ENCODE assay signal across 9 mouse cellular contexts in the genomic region with DNA sequence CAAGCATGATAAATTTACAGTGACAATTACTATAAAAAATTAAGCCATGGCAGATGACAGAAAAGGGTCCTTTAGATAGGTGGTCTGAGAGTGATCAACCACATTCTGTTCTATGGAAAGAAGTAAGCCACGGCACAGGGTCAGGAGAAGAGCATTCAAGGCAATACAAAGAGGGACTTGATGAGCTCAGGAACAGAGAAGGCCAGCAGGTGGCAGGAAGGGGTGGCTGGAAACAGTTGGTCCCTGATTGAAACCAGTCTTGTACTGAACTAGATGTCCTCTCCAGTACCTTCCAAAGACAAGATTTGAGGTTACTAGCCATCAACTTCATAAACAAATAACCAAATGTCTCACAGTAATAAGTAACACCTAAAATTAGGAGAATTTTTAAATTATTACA. TPM values are rescaled to one million over a fixed set of nuclear protein-coding genes. Genes with fewer than 3 reads are reported as not detected.
DNase-seq lines count a peak whose midpoint lies in the region; ATAC-seq lines count a peak whose summit lies in the region.
"Had no signal": no experiment of that assay in that cellular context is flagged by ENCODE, and none has a peak within 500 bp of the region (broad histone marks: within the 10 kb centered on the region; RNA-seq: fewer than 3 reads in every experiment).

No protein-coding gene starts in this region.

- no peak for ATAC-seq in forebrain, embryonic 11.5 days (replicated peaks; ENCODE audit: low FRiP score)
- no peak for ATAC-seq in inflammation-experienced regulatory T-cells, adult 6 months

- H3K4me1 ChIP-seq in forebrain, embryonic 11.5 days (replicated peaks; ENCODE audit: control insufficient read depth, insufficient read depth, low read length): no peaks in the 10 kb centered on the region

- no peak overlapping the region for H3K4me3 ChIP-seq in forebrain, embryonic 11.5 days (ENCODE audit: low read depth, low read length)

- H3K9me3 ChIP-seq in forebrain, embryonic 11.5 days (ENCODE audit: control insufficient read depth, low read length): no peaks in the 10 kb centered on the region

- no peak overlapping the region for H3K4me2 ChIP-seq in forebrain, embryonic 11.5 days (ENCODE audit: low read depth, low read length, severe bottlenecking)

- no peak overlapping the region for H3K27ac ChIP-seq in forebrain, embryonic 11.5 days (ENCODE audit: low read depth, low read length)

- WGBS in forebrain, embryonic 11.5 days: 52% methylated on average over 1 of the region's 1 CpGs

- no peaks in the 10 kb centered on the region for H3K36me3 ChIP-seq in forebrain, embryonic 11.5 days (ENCODE audit: control insufficient read depth, insufficient read depth, low read length)

- H3K9ac ChIP-seq in forebrain, embryonic 11.5 days (ENCODE audit: low read length): no peak overlapping the region

- H3K27me3 ChIP-seq in forebrain, embryonic 11.5 days (ENCODE audit: control insufficient read depth, insufficient read depth, low read length): peaks cover 4% of the 10 kb centered on the region; the same call in 1 of the 2 replicates

- DNase-seq in gastrocnemius, postnatal 10 days: peak; percentile 3
- no peak for DNase-seq in gastrocnemius, postnatal 4 days (ENCODE audit: low spot score in 2 of 2)
- peak; percentile 10 for DNase-seq in A20 (ENCODE audit: low read depth, low spot score)
- peak; percentile 21 for DNase-seq in adrenal gland, postnatal 25 days
- peak; percentile 30 to 42 for DNase-seq in kidney, postnatal 25 days
- DNase-seq in layer of hippocampus, postnatal 36 days: no peak
- no peak for DNase-seq in forebrain, embryonic 11.5 days (ENCODE audit: low spot score)

RNA-seq across cellular contexts. Expression of a gene that starts 28.7 kb away (rescaled TPM):
- under 1 TPM; 0.12 to 0.14 TPM for total RNA-seq in gastrocnemius, postnatal 10 days (2021)
- total RNA-seq in gastrocnemius, postnatal 4 days (2021): under 1 TPM in 1 of 2 experiments, not detected in 1; 0.18 TPM
- total RNA-seq in adrenal gland, postnatal 25 days (2021): 0.76 and 0.82 TPM in 2 replicates
- total RNA-seq in layer of hippocampus, postnatal 36 days (2021): 1 to 10 TPM in 1 of 2 experiments, under 1 TPM in 1; 0.82 to 1.0 TPM
- 0.24 and 0.48 TPM in 2 replicates for polyA plus RNA-seq in forebrain, embryonic 11.5 days (2014; fragmentation: Nextera tagmentation; extraction: Ambion mirVana)
- not detected for polyA plus RNA-seq in inflammation-experienced regulatory T-cells, adult 6 months (2017; shearing (Covaris generic))
- polyA plus RNA-seq: large intestine, adult 2 months had no signal

RNA-seq across cellular contexts. Expression of a gene that starts 59.0 kb away (rescaled TPM):
- 1 to 10 TPM; 1.3 to 1.9 TPM for total RNA-seq in gastrocnemius, postnatal 10 days (2021)
- total RNA-seq in gastrocnemius, postnatal 4 days (2021): 1 to 10 TPM; 2.2 to 2.8 TPM
- 18.3 and 19.2 TPM in 2 replicates for total RNA-seq in adrenal gland, postnatal 25 days (2021)
- total RNA-seq in layer of hippocampus, postnatal 36 days (2021): 100 to 1,000 TPM; 105 to 106 TPM
- 4.3 and 4.7 TPM in 2 replicates for polyA plus RNA-seq in forebrain, embryonic 11.5 days (2014; fragmentation: Nextera tagmentation; extraction: Ambion mirVana)
- polyA plus RNA-seq in inflammation-experienced regulatory T-cells, adult 6 months (2017; shearing (Covaris generic)): under 1 TPM; 0.42 to 0.56 (median 0.43) TPM

Comparison
In these comparisons a context has a peak if more than half of its experiments do, and no peak if none do; other contexts are left out.
1. DNase-seq: peak in gastrocnemius, postnatal 10 days (single experiment), A20 (single experiment), adrenal gland, postnatal 25 days (single experiment) and kidney, postnatal 25 days (2 of 2); none in gastrocnemius, postnatal 4 days (0 of 2), layer of hippocampus, postnatal 36 days (0 of 2) and forebrain, embryonic 11.5 days (single experiment).